Mouse (Mus musculus) forebrain, embryonic 12.5 days (tissue): ENCODE measurements around the gene Dlst. TPM values are rescaled to one million over a fixed set of nuclear protein-coding genes. Genes with fewer than 3 reads are reported as not detected.

Experiments used
- ATAC-seq: fragments of 200-750 bp; cut with Nextera tagmentation; 2 replicates; pipeline ENCODE4 v1.8.0; 2017; ENCODE audit warnings: moderate TSS enrichment; ENCODE audit not compliant: low FRiP score
- H3K27ac ChIP-seq: fragments of 300-500 bp; sonication (generic); 2 replicates; pipeline ENCODE4 v1.5.1; 2016; ENCODE audit warnings: mild to moderate bottlenecking
- H3K27me3 ChIP-seq: fragments of 300-500 bp; sonication (generic); 2 replicates; pipeline ENCODE4 v1.6.1; 2016; ENCODE audit warnings: mild to moderate bottlenecking
- H3K36me3 ChIP-seq: fragments of 300-500 bp; sonication (generic); replicated peaks from 2 replicates; pipeline ENCODE4 v1.6.1; 2016; ENCODE audit warnings: mild to moderate bottlenecking
- H3K4me1 ChIP-seq: fragments of 300-500 bp; sonication (generic); 2 replicates; pipeline ENCODE4 v1.6.1; 2016
- H3K4me2 ChIP-seq: fragments of 300-500 bp; sonication (generic); 2 replicates; pipeline ENCODE4 v1.6.1; 2016; ENCODE audit warnings: mild to moderate bottlenecking, moderate library complexity
- H3K4me3 ChIP-seq: fragments of 300-500 bp; sonication (generic); replicated peaks from 2 replicates; pipeline ENCODE4 v1.5.1; 2016; ENCODE audit warnings: mild to moderate bottlenecking
- H3K9ac ChIP-seq: fragments of 300-500 bp; sonication (generic); 2 replicates; pipeline ENCODE4 v1.6.1; 2016; ENCODE audit warnings: mild to moderate bottlenecking
- H3K9me3 ChIP-seq: fragments of 300-500 bp; sonication (generic); 2 replicates; pipeline ENCODE4 v1.6.1; 2016
- WGBS: fragments of 180-500 bp; shearing (Covaris S2); methylation state at CpG from one replicate; pipeline ENCODE4 v1.1.7; 2016; 5-methylcytosine and 5-hydroxymethylcytosine counted together
- polyA plus RNA-seq: library from polyadenylated mRNA; unstranded; fragments of >200 nt; fragmentation: Nextera tagmentation; extraction: Ambion mirVana; gene quantifications from 2 replicates; pipeline ENCODE4 v1.2.1, GENCODE M21; 2016

Gene Dlst
- polyA plus RNA-seq, 1 experiment from 2014 or later = 109 TPM

- H3K4me3 ChIP-seq = no peak overlapping the region
- H3K27me3 ChIP-seq = no peaks in the 10 kb centered on the region
- H3K9ac ChIP-seq = no peak overlapping the region
- no peaks in the 10 kb centered on the region for H3K4me1 ChIP-seq
- H3K36me3 ChIP-seq = peaks cover 85% of the 10 kb centered on the region
- H3K27ac ChIP-seq = no peak overlapping the region
- no peak for ATAC-seq
- no peaks in the 10 kb centered on the region for H3K9me3 ChIP-seq
- H3K4me2 ChIP-seq = no peak overlapping the region
- WGBS = 97% methylated on average over 9 of the region's 9 CpGs
Measured at GRCm38 (mm10) chr12:85123108-85123530, 12.5 kb downstream of the Dlst start.

- H3K9ac ChIP-seq = no peak overlapping the region
Measured at GRCm38 (mm10) chr12:85123645-85124044, 13.0 kb downstream of the Dlst start.

GRCm38 (mm10) chr12:85124751-85125150 lies 14.1 kb downstream of the Dlst start:
- no peak overlapping the region for H3K4me3 ChIP-seq
- H3K9ac ChIP-seq = no peak overlapping the region
- H3K4me1 ChIP-seq = no peaks in the 10 kb centered on the region
- no peak for ATAC-seq
- 94% methylated on average over 5 of the region's 5 CpGs for WGBS
- peaks cover 83% of the 10 kb centered on the region for H3K36me3 ChIP-seq
- H3K27me3 ChIP-seq = no peaks in the 10 kb centered on the region
- H3K4me2 ChIP-seq = no peak overlapping the region
- no peak overlapping the region for H3K27ac ChIP-seq
- H3K9me3 ChIP-seq = no peaks in the 10 kb centered on the region

More at GRCm38 (mm10) chr12:85123645-85124044, 13.0 kb downstream of the Dlst start:
- Histone ChIP-seq H3K27ac (no peak overlapping the region), H3K4me2 (no peak overlapping the region), H3K27me3 (no peaks in the 10 kb centered on the region), H3K4me3 (no peak overlapping the region), H3K36me3 (peaks cover 85% of the 10 kb centered on the region), H3K9me3 (no peaks in the 10 kb centered on the region), H3K4me1 (no peaks in the 10 kb centered on the region)
- WGBS = 97% methylated on average over 11 of the region's 11 CpGs
- no peak for ATAC-seq

- no peaks in the 10 kb centered on the region for H3K4me1 ChIP-seq
- H3K9ac ChIP-seq = no peak overlapping the region
- no peak overlapping the region for H3K4me3 ChIP-seq
- no peak for ATAC-seq
- peaks cover 80% of the 10 kb centered on the region for H3K36me3 ChIP-seq
- 87% methylated on average over 8 of the region's 8 CpGs for WGBS
- no peak overlapping the region for H3K27ac ChIP-seq
- no peak overlapping the region for H3K4me2 ChIP-seq
- no peaks in the 10 kb centered on the region for H3K27me3 ChIP-seq
- H3K9me3 ChIP-seq = no peaks in the 10 kb centered on the region
Measured at GRCm38 (mm10) chr12:85126986-85127603, 16.5 kb downstream of the Dlst start.

GRCm38 (mm10) chr12:85129426-85129978 lies 18.9 kb downstream of the Dlst start:
- Histone ChIP-seq H3K9me3 (no peaks in the 10 kb centered on the region), H3K36me3 (peaks cover 80% of the 10 kb centered on the region), H3K9ac (no peak overlapping the region), H3K27me3 (no peaks in the 10 kb centered on the region), H3K4me3 (no peak overlapping the region), H3K4me1 (no peaks in the 10 kb centered on the region), H3K4me2 (no peak overlapping the region), H3K27ac (no peak overlapping the region)
- 94% methylated on average over 9 of the region's 9 CpGs for WGBS
- ATAC-seq = no peak

- no peak for ATAC-seq
- Histone ChIP-seq H3K4me1 (no peaks in the 10 kb centered on the region), H3K36me3 (peaks cover 86% of the 10 kb centered on the region), H3K4me2 (no peak overlapping the region), H3K27me3 (no peaks in the 10 kb centered on the region), H3K4me3 (no peak overlapping the region), H3K9me3 (no peaks in the 10 kb centered on the region), H3K27ac (no peak overlapping the region), H3K9ac (no peak overlapping the region)
- 92% methylated on average over 6 of the region's 6 CpGs for WGBS
Measured at GRCm38 (mm10) chr12:85131361-85131760, 20.7 kb downstream of the Dlst start.

- 89% methylated on average over 8 of the region's 8 CpGs for WGBS
- no peak overlapping the region for H3K9ac ChIP-seq
- no peak for ATAC-seq
- peaks cover 4% of the 10 kb centered on the region; the same call in 1 of the 2 replicates for H3K27me3 ChIP-seq
- H3K4me2 ChIP-seq = no peak overlapping the region
- no peak overlapping the region for H3K4me3 ChIP-seq
- H3K4me1 ChIP-seq = no peaks in the 10 kb centered on the region
- H3K36me3 ChIP-seq = peaks cover 65% of the 10 kb centered on the region
- H3K27ac ChIP-seq = no peak overlapping the region
- no peaks in the 10 kb centered on the region for H3K9me3 ChIP-seq
Measured at GRCm38 (mm10) chr12:85134043-85134794, 23.6 kb downstream of the Dlst start.

- H3K9me3 ChIP-seq = no peaks in the 10 kb centered on the region
- H3K27me3 ChIP-seq = peaks cover 13% of the 10 kb centered on the region; the same call in 1 of the 2 replicates
- no peak for ATAC-seq
- no peaks in the 10 kb centered on the region for H3K4me1 ChIP-seq
- H3K4me2 ChIP-seq = no peak overlapping the region
- H3K36me3 ChIP-seq = peaks cover 49% of the 10 kb centered on the region
- no peak overlapping the region for H3K9ac ChIP-seq
- no peak overlapping the region for H3K27ac ChIP-seq
- WGBS = 85% methylated on average over 19 of the region's 19 CpGs
- no peak overlapping the region for H3K4me3 ChIP-seq
Measured at GRCm38 (mm10) chr12:85135513-85136470, 25.2 kb downstream of the Dlst start.

- peaks cover 13% of the 10 kb centered on the region; the same call in 1 of the 2 replicates for H3K27me3 ChIP-seq
- no peak overlapping the region for H3K4me2 ChIP-seq
- H3K9me3 ChIP-seq = no peaks in the 10 kb centered on the region
- H3K4me1 ChIP-seq = no peaks in the 10 kb centered on the region
- H3K9ac ChIP-seq = no peak overlapping the region
- peaks cover 41% of the 10 kb centered on the region for H3K36me3 ChIP-seq
- H3K4me3 ChIP-seq = no peak overlapping the region
- ATAC-seq = no peak
- WGBS = 75% methylated on average over 4 of the region's 4 CpGs
- H3K27ac ChIP-seq = no peak overlapping the region
Measured at GRCm38 (mm10) chr12:85136627-85137026, 26.0 kb downstream of the Dlst start.

- ATAC-seq = no peak
- Histone ChIP-seq H3K36me3 (peaks cover 12% of the 10 kb centered on the region), H3K4me3 (no peak overlapping the region), H3K27ac (no peak overlapping the region), H3K9ac (no peak overlapping the region), H3K4me1 (no peaks in the 10 kb centered on the region), H3K4me2 (no peak overlapping the region), H3K9me3 (no peaks in the 10 kb centered on the region), H3K27me3 (peaks cover 13% of the 10 kb centered on the region; the same call in 1 of the 2 replicates)
- WGBS = 54% methylated on average over 18 of the region's 18 CpGs
Measured at GRCm38 (mm10) chr12:85140036-85140701, 29.5 kb downstream of the Dlst start.

- Histone ChIP-seq H3K9ac (no peak overlapping the region), H3K9me3 (no peaks in the 10 kb centered on the region), H3K36me3 (peaks cover 3% of the 10 kb centered on the region; the same call in 1 of the 2 replicates), H3K4me2 (no peak overlapping the region), H3K4me1 (no peaks in the 10 kb centered on the region), H3K4me3 (no peak overlapping the region), H3K27me3 (peaks cover 13% of the 10 kb centered on the region; the same call in 1 of the 2 replicates), H3K27ac (no peak overlapping the region)
- WGBS = 81% methylated on average over 6 of the region's 6 CpGs
- no peak for ATAC-seq
Measured at GRCm38 (mm10) chr12:85141096-85141495, 30.5 kb downstream of the Dlst start.
